ENCODE assay signal across 8 mouse cellular contexts in genomic region chr10:128890383-128891295, GRCm38 (mm10). TPM values are rescaled to one million over a fixed set of nuclear protein-coding genes. Genes with fewer than 3 reads are reported as not detected.
DNase-seq lines count a peak whose midpoint lies in the region; ATAC-seq and TF ChIP-seq lines count a peak whose summit lies in the region.

No protein-coding gene starts in this region.

- H3K4me3 ChIP-seq in testis, adult 2 months (ENCODE audit: control insufficient read depth, low read depth, low read length), result peak overlapping the region; percentile 86
- peak overlapping the region; percentile 81 for H3K4me3 ChIP-seq in embryonic facial prominence, embryonic 12.5 days
- peak overlapping the region; percentile 75 for H3K4me3 ChIP-seq in intestine, embryonic 15.5 days (replicated peaks)

- no peaks in the 10 kb centered on the region for H3K9me3 ChIP-seq in embryonic facial prominence, embryonic 12.5 days
- H3K9me3 ChIP-seq in intestine, embryonic 15.5 days, result no peaks in the 10 kb centered on the region

- TF ChIP-seq CTCF in testis, adult 2 months (IDR thresholded peaks at IDR 0.05; ENCODE audit: control insufficient read depth, insufficient read depth, insufficient replicate concordance, low read depth, low read length), result no peak

- H3K4me2 ChIP-seq in embryonic facial prominence, embryonic 12.5 days (replicated peaks), result peak overlapping the region; percentile 89
- peak overlapping the region; percentile 92 for H3K4me2 ChIP-seq in intestine, embryonic 15.5 days (replicated peaks)

- no peaks in the 10 kb centered on the region for H3K27me3 ChIP-seq in testis, adult 2 months (ENCODE audit: control insufficient read depth, insufficient read depth, low read length)
- H3K27me3 ChIP-seq in embryonic facial prominence, embryonic 12.5 days, result no peaks in the 10 kb centered on the region
- 0 out of 2 replicates have a peak, but pooled peaks cover 4% of the 10 kb centered on the region for H3K27me3 ChIP-seq in intestine, embryonic 15.5 days (replicated peaks)

- TF ChIP-seq POLR2A in testis, adult 2 months (IDR thresholded peaks at IDR 0.05; ENCODE audit: control insufficient read depth, low read depth, low read length), result no peak

- ATAC-seq in embryonic facial prominence, embryonic 12.5 days (ENCODE audit: insufficient number of reproducible peaks, insufficient read depth, low FRiP score, low TSS enrichment), result peak; percentile 16; the same call in 1 of the 2 replicates
- ATAC-seq in intestine, embryonic 15.5 days, result peak; percentile 1; the same call in 1 of the 2 replicates

- peaks cover 16% of the 10 kb centered on the region for H3K4me1 ChIP-seq in testis, adult 2 months (ENCODE audit: control insufficient read depth, insufficient read depth, low read length)
- H3K4me1 ChIP-seq in embryonic facial prominence, embryonic 12.5 days, result peaks cover 34% of the 10 kb centered on the region
- peaks cover 21% of the 10 kb centered on the region for H3K4me1 ChIP-seq in intestine, embryonic 15.5 days (replicated peaks)

- no peak overlapping the region for H3K27ac ChIP-seq in testis, adult 2 months (ENCODE audit: control insufficient read depth, insufficient read depth, low read depth, low read length)
- H3K27ac ChIP-seq in embryonic facial prominence, embryonic 12.5 days, result peak overlapping the region; percentile 96
- H3K27ac ChIP-seq in intestine, embryonic 15.5 days, result peak overlapping the region; percentile 91

- H3K9ac ChIP-seq in embryonic facial prominence, embryonic 12.5 days, result peak overlapping the region; percentile 79
- H3K9ac ChIP-seq in intestine, embryonic 15.5 days, result peak overlapping the region; percentile 71

- WGBS in embryonic facial prominence, embryonic 12.5 days, result under 1% methylated on average over 40 of the region's 40 CpGs
- under 1% methylated on average over 40 of the region's 40 CpGs for WGBS in intestine, embryonic 15.5 days

- no peaks in the 10 kb centered on the region for H3K36me3 ChIP-seq in testis, adult 2 months (ENCODE audit: control insufficient read depth, insufficient read depth, low read length)
- H3K36me3 ChIP-seq in embryonic facial prominence, embryonic 12.5 days, result peaks cover 20% of the 10 kb centered on the region
- no peaks in the 10 kb centered on the region for H3K36me3 ChIP-seq in intestine, embryonic 15.5 days

- no peak for DNase-seq in testis, postnatal 14 days (ENCODE audit: low spot score)
- DNase-seq in naive thymus-derived CD4-positive, alpha-beta T cell, adult 2 months (ENCODE audit: low read depth), result peak; percentile 49
- no peak for DNase-seq in layer of hippocampus, postnatal 10 days (ENCODE audit: low spot score in 2 of 2)
- no peak for DNase-seq in right cerebral cortex, postnatal 4 days
- no peak for DNase-seq in right cerebral cortex, postnatal 25 days

RNA-seq across cellular contexts. Expression of gene Gdf11, which starts 0.9 kb away (rescaled TPM):
- 0.82 and 0.93 TPM in 2 replicates for polyA plus RNA-seq in testis, adult 2 months (2012; rRNA removed)
- 10.8 and 11.9 TPM in 2 replicates for polyA plus RNA-seq in embryonic facial prominence, embryonic 12.5 days (2016; fragmentation: Nextera tagmentation; extraction: Ambion mirVana)
- polyA plus RNA-seq in intestine, embryonic 15.5 days (2015; fragmentation: Nextera tagmentation; extraction: Ambion mirVana), result 3.5 and 3.9 TPM in 2 replicates
- total RNA-seq in layer of hippocampus, postnatal 10 days (2021), result 10 to 100 TPM; 23.1 to 24.0 TPM

RNA-seq across cellular contexts. Expression of gene Cd63, which starts 10.2 kb away (rescaled TPM):
- 28.8 and 30.9 TPM in 2 replicates for polyA plus RNA-seq in testis, adult 2 months (2012; rRNA removed)
- 459 and 465 TPM in 2 replicates for polyA plus RNA-seq in embryonic facial prominence, embryonic 12.5 days (2016; fragmentation: Nextera tagmentation; extraction: Ambion mirVana)
- 708 and 725 TPM in 2 replicates for polyA plus RNA-seq in intestine, embryonic 15.5 days (2015; fragmentation: Nextera tagmentation; extraction: Ambion mirVana)
- total RNA-seq in layer of hippocampus, postnatal 10 days (2021), result 100 to 1,000 TPM in 1 of 2 experiments, 10 to 100 TPM in 1; 81.7 to 110 TPM

RNA-seq across cellular contexts. Expression of gene Rdh5, which starts 32.0 kb away (rescaled TPM):
- 7.5 and 8.9 TPM in 2 replicates for polyA plus RNA-seq in testis, adult 2 months (2012; rRNA removed)
- 14.2 and 14.7 TPM in 2 replicates for polyA plus RNA-seq in embryonic facial prominence, embryonic 12.5 days (2016; fragmentation: Nextera tagmentation; extraction: Ambion mirVana)
- 11.7 and 12.0 TPM in 2 replicates for polyA plus RNA-seq in intestine, embryonic 15.5 days (2015; fragmentation: Nextera tagmentation; extraction: Ambion mirVana)
- 1 to 10 TPM; 5.6 to 6.7 TPM for total RNA-seq in layer of hippocampus, postnatal 10 days (2021)

RNA-seq across cellular contexts. Expression of gene Bloc1s1, which starts 33.2 kb away (rescaled TPM):
- 97.9 and 108 TPM in 2 replicates for polyA plus RNA-seq in testis, adult 2 months (2012; rRNA removed)
- polyA plus RNA-seq in embryonic facial prominence, embryonic 12.5 days (2016; fragmentation: Nextera tagmentation; extraction: Ambion mirVana), result 210 and 215 TPM in 2 replicates
- 194 and 203 TPM in 2 replicates for polyA plus RNA-seq in intestine, embryonic 15.5 days (2015; fragmentation: Nextera tagmentation; extraction: Ambion mirVana)
- total RNA-seq in layer of hippocampus, postnatal 10 days (2021), result 100 to 1,000 TPM; 109 to 123 TPM

RNA-seq across cellular contexts. Expression of gene Itga7, which starts 43.0 kb away (rescaled TPM):
- 19.0 and 19.1 TPM in 2 replicates for polyA plus RNA-seq in testis, adult 2 months (2012; rRNA removed)
- polyA plus RNA-seq in embryonic facial prominence, embryonic 12.5 days (2016; fragmentation: Nextera tagmentation; extraction: Ambion mirVana), result 5.2 TPM in 2 replicates
- 2.9 and 3.8 TPM in 2 replicates for polyA plus RNA-seq in intestine, embryonic 15.5 days (2015; fragmentation: Nextera tagmentation; extraction: Ambion mirVana)
- total RNA-seq in layer of hippocampus, postnatal 10 days (2021), result 10 to 100 TPM; 22.2 to 27.4 TPM

Comparison
In these comparisons a context has a peak if more than half of its experiments do, and no peak if none do; other contexts are left out.
1. RNA of gene Cd63, which starts 10.2 kb away (polyA plus RNA-seq): 708 to 725 TPM in intestine, embryonic 15.5 days and 459 to 465 TPM in embryonic facial prominence, embryonic 12.5 days; 28.8 to 30.9 TPM in testis, adult 2 months; every median in the first group is over 10 times any median in the second.
2. Peak in every context shown above with its lines, with median percentiles within 50 percentile points of each other: H3K4me3 ChIP-seq.